Mouse (Mus musculus) liver, embryonic 16.5 days (tissue): ENCODE data around the gene Zdhhc15. TPM values are rescaled to one million over a fixed set of nuclear protein-coding genes. Genes with fewer than 3 reads are reported as not detected.

Experiments
- polyA plus RNA-seq: library from polyadenylated mRNA; unstranded; fragments of >200 nt; fragmentation: Nextera tagmentation; extraction: Ambion mirVana; gene quantifications from 2 replicates; pipeline ENCODE4 v1.2.1, GENCODE M21; 2015

Zdhhc15 gene
- polyA plus RNA-seq, 1 experiment from 2014 or later: 1.2 TPM

Other genes starting within 250 kb of the Zdhhc15 start
- gene Uprt, start 188.2 kb downstream of the Zdhhc15 start, polyA plus RNA-seq: 0.26 and 0.42 TPM in 2 replicates
- 0.07 and 0.13 TPM in 2 replicates for gene Magee2, start 186.2 kb upstream of the Zdhhc15 start, polyA plus RNA-seq